Mouse (Mus musculus): ENCODE measurements around the gene Sh3gl1. TPM values are rescaled to one million over a fixed set of nuclear protein-coding genes. Genes with fewer than 3 reads are reported as not detected.

The Sh3gl1 gene
- polyA plus RNA-seq, 1 experiment from 2014 or later = 201 TPM

DNA sequence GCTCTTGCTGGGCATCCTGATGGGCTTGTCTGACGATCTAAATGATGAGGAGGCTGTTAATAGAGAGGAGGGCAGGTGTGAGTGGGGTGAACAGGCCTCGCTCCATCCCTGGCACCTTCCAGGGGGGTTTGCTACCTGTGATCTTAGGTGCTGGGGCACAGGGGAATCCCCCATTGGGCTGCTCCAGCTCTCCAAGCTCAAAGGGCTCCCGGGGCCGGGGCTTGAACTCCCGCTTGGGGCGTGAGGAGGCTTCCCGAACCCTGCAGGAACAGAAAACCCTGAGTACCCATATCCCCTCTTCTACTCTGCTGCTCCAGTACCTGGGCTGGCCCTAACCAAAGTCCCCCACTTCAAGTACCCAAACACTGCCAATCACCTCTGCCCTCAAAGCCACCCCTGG is 18.6 kb downstream of the Sh3gl1 start:
- H3K9me3 ChIP-seq (replicated peaks) = no peaks in the 10 kb centered on the region
- peaks cover 78% of the 10 kb centered on the region for H3K36me3 ChIP-seq
- H3K4me1 ChIP-seq = peaks cover 5% of the 10 kb centered on the region
- WGBS = 90% methylated on average over 7 of the region's 7 CpGs
- no peak overlapping the region for H3K27ac ChIP-seq (replicated peaks)
- ATAC-seq (ENCODE audit: insufficient number of reproducible peaks, low FRiP score, low TSS enrichment, low read depth) = no peak
- no peak overlapping the region for H3K4me3 ChIP-seq (replicated peaks)
- H3K27me3 ChIP-seq = no peaks in the 10 kb centered on the region
- H3K9ac ChIP-seq = no peak overlapping the region
- H3K4me2 ChIP-seq (replicated peaks) = no peak overlapping the region

DNA sequence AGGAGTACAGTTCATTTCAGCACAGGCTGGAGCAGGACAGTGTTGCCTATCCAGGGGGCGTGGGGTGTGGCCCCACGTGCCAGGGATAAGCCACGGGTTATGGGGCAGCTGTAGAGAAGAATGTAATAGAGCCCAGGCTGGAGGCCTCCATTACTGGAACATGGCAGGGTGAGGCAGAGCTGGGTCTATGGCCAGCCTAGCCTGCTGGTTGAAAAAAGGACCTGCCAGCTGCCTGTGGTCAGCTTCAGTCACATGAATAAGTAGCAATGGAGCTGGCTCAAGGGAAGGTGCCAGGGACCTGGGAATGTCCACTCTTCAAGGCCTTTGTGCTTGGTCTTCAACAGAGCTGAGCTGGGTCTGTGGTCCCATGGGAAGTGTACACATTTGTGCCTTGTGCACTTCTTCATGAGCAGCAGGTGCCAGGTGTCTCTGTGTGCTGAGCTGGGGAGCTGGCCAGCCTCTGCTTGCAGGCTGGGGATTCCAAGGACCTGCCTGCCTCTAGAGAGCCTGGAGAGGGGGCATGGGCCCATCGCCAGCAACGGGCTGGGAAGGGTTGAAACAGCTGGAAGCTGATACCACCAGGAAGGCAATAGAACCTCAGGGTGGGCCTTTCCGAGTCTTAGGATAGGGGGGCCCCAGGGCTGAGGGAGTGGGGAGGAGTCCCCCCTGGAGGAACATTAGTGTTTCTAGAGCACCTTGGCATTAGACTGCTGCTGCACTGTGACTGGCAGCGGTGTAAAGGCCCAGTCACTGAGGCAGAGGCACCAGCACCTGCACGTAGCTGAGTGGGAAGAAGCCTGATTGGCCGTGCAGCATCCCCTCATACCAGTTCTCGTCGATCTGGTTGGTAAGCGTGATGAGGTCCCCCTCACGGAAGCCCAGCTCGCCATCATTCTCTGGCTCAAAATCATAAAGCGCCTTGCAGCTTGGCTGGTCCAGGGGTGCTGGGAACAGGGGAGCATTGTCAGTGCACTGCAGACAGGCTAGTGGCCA is 19.3 kb downstream of the Sh3gl1 start:
- no peak for ATAC-seq (ENCODE audit: insufficient number of reproducible peaks, low FRiP score, low TSS enrichment, low read depth)
- Histone ChIP-seq H3K4me2 (replicated peaks) (no peak overlapping the region), H3K9me3 (replicated peaks) (no peaks in the 10 kb centered on the region), H3K9ac (no peak overlapping the region), H3K27me3 (no peaks in the 10 kb centered on the region), H3K4me3 (replicated peaks) (no peak overlapping the region), H3K36me3 (peaks cover 78% of the 10 kb centered on the region), H3K27ac (replicated peaks) (no peak overlapping the region; the same call in 1 of the 2 replicates), H3K4me1 (no peaks in the 10 kb centered on the region; the same call in 1 of the 2 replicates)
- WGBS = 70% methylated on average over 15 of the region's 15 CpGs

DNA sequence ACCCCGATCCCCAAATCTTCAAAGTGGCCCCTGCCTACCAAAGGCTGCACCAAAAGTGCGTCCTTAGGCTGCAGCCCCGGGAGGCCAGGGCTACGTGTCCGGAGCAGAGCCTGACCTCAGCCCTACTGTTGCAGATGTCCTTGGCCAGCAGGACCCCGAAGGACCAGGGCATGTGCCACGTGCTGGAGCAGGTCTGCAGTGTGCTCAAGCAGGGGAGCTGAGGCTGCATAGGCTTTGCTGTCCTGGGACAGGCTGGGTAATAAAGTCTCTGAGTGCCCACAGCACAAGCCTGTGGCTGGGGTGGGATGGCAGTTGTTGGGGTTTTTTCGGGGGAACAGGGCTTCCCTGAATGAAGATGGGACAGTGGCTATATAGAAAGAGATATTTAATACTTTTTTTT is 20.1 kb downstream of the Sh3gl1 start:
- Histone ChIP-seq H3K4me3 (replicated peaks) (no peak overlapping the region), H3K27me3 (no peaks in the 10 kb centered on the region), H3K4me1 (peaks cover 2% of the 10 kb centered on the region; the same call in 1 of the 2 replicates), H3K4me2 (replicated peaks) (no peak overlapping the region), H3K9ac (no peak overlapping the region), H3K36me3 (peaks cover 85% of the 10 kb centered on the region), H3K27ac (replicated peaks) (no peak overlapping the region; the same call in 1 of the 2 replicates), H3K9me3 (replicated peaks) (no peaks in the 10 kb centered on the region)
- ATAC-seq (ENCODE audit: insufficient number of reproducible peaks, low FRiP score, low TSS enrichment, low read depth) = no peak
- WGBS = 80% methylated on average over 8 of the region's 8 CpGs

DNA sequence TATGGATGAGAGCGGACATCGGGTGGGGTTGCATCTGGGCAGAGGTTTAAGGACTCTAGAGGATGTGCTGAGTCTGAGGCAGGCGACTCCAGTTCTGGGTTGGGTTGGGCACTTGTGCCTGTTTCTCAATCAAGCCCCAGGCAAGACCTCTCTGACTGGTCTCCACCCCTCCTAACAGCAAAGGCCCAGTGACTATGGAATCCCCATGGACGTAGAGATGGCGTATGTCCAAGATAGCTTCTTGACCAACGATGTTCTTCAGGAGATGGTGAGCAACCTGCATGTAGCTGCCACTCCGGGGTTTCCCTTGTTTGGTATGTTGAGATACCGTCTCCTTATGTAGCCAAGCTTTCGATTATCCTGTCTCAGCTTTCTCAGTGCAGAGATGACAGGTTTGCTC is 21.1 kb downstream of the Sh3gl1 start:
- H3K27me3 ChIP-seq = no peaks in the 10 kb centered on the region
- H3K4me3 ChIP-seq (replicated peaks) = no peak overlapping the region
- no peak overlapping the region for H3K9ac ChIP-seq
- H3K4me1 ChIP-seq = peaks cover 11% of the 10 kb centered on the region
- 89% methylated on average over 9 of the region's 9 CpGs for WGBS
- no peak overlapping the region for H3K27ac ChIP-seq (replicated peaks)
- peaks cover 86% of the 10 kb centered on the region for H3K36me3 ChIP-seq
- no peak overlapping the region for H3K4me2 ChIP-seq (replicated peaks)
- no peaks in the 10 kb centered on the region for H3K9me3 ChIP-seq (replicated peaks)
- ATAC-seq (ENCODE audit: insufficient number of reproducible peaks, low FRiP score, low TSS enrichment, low read depth) = no peak

DNA sequence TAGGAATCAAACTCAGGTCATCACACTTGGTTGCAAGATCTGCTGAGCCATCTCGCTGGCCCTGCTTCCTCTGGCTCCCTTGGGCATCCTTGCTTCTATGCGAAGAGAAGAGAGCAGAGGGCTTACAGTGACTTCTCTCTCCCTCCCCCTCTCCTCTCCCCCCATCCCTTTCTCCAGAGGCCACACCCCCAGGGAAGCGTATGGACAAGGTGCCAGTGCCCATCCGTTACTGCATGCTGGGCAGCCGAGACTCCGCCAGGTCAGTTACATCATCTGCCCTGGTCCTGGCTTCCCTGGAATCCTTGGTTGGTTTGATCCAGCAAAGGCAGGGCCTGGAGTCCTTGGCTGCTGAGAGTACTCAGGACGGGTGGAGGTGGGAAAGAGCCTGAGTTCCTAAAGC is 25.0 kb downstream of the Sh3gl1 start:
- H3K9ac ChIP-seq = no peak overlapping the region
- 85% methylated on average over 7 of the region's 7 CpGs for WGBS
- H3K36me3 ChIP-seq = peaks cover 47% of the 10 kb centered on the region

DNA sequence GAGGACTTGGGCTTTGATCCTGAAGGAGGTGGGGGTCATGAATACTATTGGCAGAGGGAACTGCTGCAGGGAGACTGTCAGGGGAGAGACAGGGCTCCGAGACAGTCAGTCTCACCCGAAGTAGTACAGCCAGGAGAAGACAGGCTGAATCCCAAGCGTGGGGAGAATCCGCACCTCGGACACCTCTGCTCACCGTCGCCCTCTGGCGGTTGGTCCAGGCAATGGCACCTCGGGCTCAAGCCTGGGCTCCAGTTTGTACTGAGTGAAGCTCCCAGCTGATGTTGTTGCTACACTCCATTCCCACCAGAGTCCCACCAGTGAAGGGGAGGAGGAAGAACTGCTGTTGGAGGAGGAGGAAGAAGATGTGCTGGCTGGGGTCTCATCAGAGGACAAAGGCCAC is 25.8 kb downstream of the Sh3gl1 start:
- Histone ChIP-seq H3K4me2 (replicated peaks) (peak overlapping the region; percentile 99), H3K27ac (replicated peaks) (no peak overlapping the region), H3K9ac (0 out of 2 replicates have a peak overlapping the region, but pooled peaks have one; percentile 66), H3K4me1 (peaks cover 31% of the 10 kb centered on the region), H3K27me3 (no peaks in the 10 kb centered on the region), H3K36me3 (peaks cover 40% of the 10 kb centered on the region), H3K4me3 (replicated peaks) (peak overlapping the region; percentile 67), H3K9me3 (replicated peaks) (no peaks in the 10 kb centered on the region)
- no peak for ATAC-seq (ENCODE audit: insufficient number of reproducible peaks, low FRiP score, low TSS enrichment, low read depth)
- 4% methylated on average over 9 of the region's 9 CpGs for WGBS

More for the DNA sequence above, 25.0 kb downstream of the Sh3gl1 start:
- Histone ChIP-seq H3K9me3 (replicated peaks) (no peaks in the 10 kb centered on the region), H3K27me3 (no peaks in the 10 kb centered on the region), H3K27ac (replicated peaks) (0 out of 2 replicates have a peak overlapping the region, but pooled peaks have one; percentile 7), H3K4me2 (replicated peaks) (no peak overlapping the region), H3K4me3 (replicated peaks) (no peak overlapping the region), H3K4me1 (peaks cover 31% of the 10 kb centered on the region)
- no peak for ATAC-seq (ENCODE audit: insufficient number of reproducible peaks, low FRiP score, low TSS enrichment, low read depth)

DNA sequence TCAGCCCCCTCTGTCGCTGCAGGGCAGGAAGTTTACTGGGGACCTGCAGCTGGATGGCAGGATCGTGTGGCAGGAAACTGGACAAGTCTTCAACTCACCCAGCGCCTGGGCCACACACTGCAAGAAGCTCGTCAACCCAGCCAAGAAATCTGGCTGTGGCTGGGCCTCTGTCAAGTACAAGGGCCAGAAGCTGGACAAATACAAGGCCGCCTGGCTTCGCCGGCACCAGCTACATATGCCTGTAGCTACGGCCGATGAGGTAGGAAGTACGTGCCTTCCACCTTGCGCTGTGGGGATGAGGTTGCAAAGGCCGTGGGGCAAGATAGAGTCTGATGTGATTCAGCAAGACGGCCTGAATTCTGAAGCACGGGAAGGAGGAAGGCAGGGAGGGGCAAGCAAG is 26.2 kb downstream of the Sh3gl1 start:
- H3K27me3 ChIP-seq = no peaks in the 10 kb centered on the region
- H3K4me1 ChIP-seq = peaks cover 31% of the 10 kb centered on the region
- peak overlapping the region; percentile 99 for H3K4me2 ChIP-seq (replicated peaks)
- H3K9ac ChIP-seq = peak overlapping the region; percentile 66
- peak overlapping the region; percentile 90; the same call in 1 of the 2 replicates for H3K27ac ChIP-seq (replicated peaks)
- H3K9me3 ChIP-seq (replicated peaks) = no peaks in the 10 kb centered on the region
- H3K4me3 ChIP-seq (replicated peaks) = peak overlapping the region; percentile 67
- 67% methylated on average over 14 of the region's 14 CpGs for WGBS
- peaks cover 36% of the 10 kb centered on the region for H3K36me3 ChIP-seq
- ATAC-seq (ENCODE audit: insufficient number of reproducible peaks, low FRiP score, low TSS enrichment, low read depth) = no peak

DNA sequence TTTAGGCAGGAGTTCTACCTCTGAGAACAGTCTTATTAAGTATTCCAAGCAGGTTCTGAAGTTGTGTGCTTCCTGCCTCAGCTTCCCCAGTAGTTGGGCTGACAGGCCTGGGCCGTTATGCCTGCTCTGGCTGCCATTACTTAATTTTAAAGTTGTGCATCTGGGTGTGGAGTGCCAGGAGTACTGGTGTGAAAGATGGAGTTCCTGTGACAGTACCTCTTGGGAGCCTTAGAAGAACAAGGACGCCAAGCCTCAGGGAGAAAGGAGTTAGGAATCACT is 26.5 kb downstream of the Sh3gl1 start:
- Histone ChIP-seq H3K27ac (replicated peaks) (0 out of 2 replicates have a peak overlapping the region, but pooled peaks have one; percentile 90), H3K27me3 (no peaks in the 10 kb centered on the region), H3K9ac (peak overlapping the region; percentile 66), H3K9me3 (replicated peaks) (no peaks in the 10 kb centered on the region), H3K4me3 (replicated peaks) (peak overlapping the region; percentile 67), H3K4me2 (replicated peaks) (peak overlapping the region; percentile 99), H3K4me1 (peaks cover 31% of the 10 kb centered on the region), H3K36me3 (peaks cover 32% of the 10 kb centered on the region)
- ATAC-seq (ENCODE audit: insufficient number of reproducible peaks, low FRiP score, low TSS enrichment, low read depth) = no peak
- 33% methylated on average over 2 of the region's 2 CpGs for WGBS

DNA sequence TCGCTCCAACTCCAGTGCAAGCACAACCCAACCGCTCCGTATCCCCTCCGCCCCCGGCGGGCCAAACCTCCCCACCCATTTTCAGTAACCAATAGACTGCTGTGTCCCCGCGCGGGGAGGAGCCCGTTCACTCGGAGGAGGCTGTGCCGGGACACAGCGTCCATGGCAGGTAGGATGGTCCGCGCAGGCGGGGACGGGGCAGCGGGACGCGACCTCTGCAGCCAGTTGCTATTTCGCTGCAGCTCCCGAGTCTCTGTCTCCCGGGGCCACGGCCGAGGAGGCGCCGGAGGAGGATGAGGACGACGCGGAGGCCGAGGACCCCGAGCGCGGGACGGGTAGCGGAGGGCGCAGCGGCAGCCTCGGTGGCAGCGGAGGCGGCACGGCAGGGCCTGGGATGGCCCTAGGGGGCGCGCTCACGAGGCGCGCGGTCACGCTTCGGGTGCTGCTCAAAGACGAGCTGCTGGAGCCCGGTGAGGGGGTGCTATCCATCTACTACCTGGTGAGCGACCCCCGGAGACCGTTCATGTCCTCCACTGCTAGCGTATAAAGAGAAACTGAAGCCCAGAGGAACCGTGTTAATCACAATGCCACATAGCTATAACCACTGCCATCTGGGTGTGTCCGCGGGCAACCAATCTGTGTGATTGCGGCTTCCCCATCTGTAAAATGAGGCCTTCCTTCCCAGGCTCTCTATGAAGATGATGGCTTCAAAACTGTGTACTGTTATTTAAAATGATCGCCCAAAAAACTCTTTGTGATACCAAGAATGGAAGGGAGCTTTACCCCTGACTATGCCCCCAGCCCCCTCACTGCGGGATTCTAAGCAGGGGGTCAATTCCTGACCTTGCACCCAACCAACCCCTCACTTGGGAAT is 27.1 kb downstream of the Sh3gl1 start:
- H3K9ac ChIP-seq = peak overlapping the region; percentile 66
- WGBS = under 1% methylated on average over 61 of the region's 62 CpGs

DNA sequence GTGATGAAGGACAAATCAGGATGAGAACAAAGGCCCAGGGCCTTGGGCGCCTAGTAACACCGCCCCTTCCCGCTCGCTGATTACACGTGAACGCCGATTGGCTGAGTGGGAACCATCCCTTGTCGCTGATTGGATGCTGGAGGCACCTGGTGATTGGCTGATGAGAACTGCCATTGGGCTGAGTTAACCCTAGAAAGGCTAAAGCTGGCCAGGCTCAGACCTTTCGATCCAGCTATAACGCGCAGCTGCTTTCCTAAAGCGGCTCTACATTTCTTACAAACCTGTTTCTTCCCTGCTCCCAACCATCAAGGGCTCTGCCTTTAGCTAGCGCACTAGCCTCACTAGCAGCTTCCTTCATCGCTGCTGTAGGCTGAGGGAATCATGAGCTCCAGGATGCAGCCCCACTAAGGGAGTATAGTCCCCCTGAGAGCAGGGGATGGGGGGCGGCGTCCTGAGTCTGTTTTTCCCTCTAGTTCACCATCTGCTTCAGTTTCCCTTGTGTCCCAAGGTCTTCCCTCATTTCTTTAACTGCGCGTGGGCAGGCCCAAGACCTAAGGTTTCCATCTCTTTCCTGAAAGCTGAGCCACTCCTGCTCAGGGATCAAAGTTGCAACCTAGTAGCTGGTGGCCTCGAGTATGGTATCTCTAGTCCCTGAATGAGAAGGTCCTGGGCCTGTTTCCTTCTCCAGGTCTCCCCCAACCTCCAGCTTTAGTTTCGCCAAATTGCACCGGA is 27.9 kb downstream of the Sh3gl1 start:
- no peaks in the 10 kb centered on the region for H3K27me3 ChIP-seq
- H3K9ac ChIP-seq = peak overlapping the region; percentile 31; the same call in 1 of the 2 replicates
- peak; percentile 93 for ATAC-seq (ENCODE audit: insufficient number of reproducible peaks, low FRiP score, low TSS enrichment, low read depth)
- peaks cover 31% of the 10 kb centered on the region for H3K4me1 ChIP-seq
- under 1% methylated on average over 21 of the region's 21 CpGs for WGBS
- peak overlapping the region; percentile 99 for H3K4me2 ChIP-seq (replicated peaks)
- no peaks in the 10 kb centered on the region for H3K9me3 ChIP-seq (replicated peaks)
- H3K36me3 ChIP-seq = peaks cover 21% of the 10 kb centered on the region
- peak overlapping the region; percentile 67 for H3K4me3 ChIP-seq (replicated peaks)
- peak overlapping the region; percentile 90 for H3K27ac ChIP-seq (replicated peaks)

More for the DNA sequence above, 27.1 kb downstream of the Sh3gl1 start:
- peak; percentile 89 for ATAC-seq (ENCODE audit: insufficient number of reproducible peaks, low FRiP score, low TSS enrichment, low read depth)
- H3K9me3 ChIP-seq (replicated peaks) = no peaks in the 10 kb centered on the region
- H3K27me3 ChIP-seq = no peaks in the 10 kb centered on the region
- H3K27ac ChIP-seq (replicated peaks) = peak overlapping the region; percentile 90
- H3K36me3 ChIP-seq = peaks cover 29% of the 10 kb centered on the region
- H3K4me3 ChIP-seq (replicated peaks) = peak overlapping the region; percentile 67
- peak overlapping the region; percentile 99 for H3K4me2 ChIP-seq (replicated peaks)
- peaks cover 31% of the 10 kb centered on the region for H3K4me1 ChIP-seq
